Mouse (Mus musculus) heart, postnatal 0 days (tissue): ENCODE measurements around the gene Irak4.

Experiments used
- CTCF ChIP-seq: IDR thresholded peaks from 2 replicates; pipeline ENCODE4 v1.5.1; 2016; ENCODE audit warnings: antibody characterized with exemption, control low read depth, low read depth
- EP300 ChIP-seq: IDR thresholded peaks from 2 replicates; pipeline ENCODE4 v1.6.1; 2016; ENCODE audit warnings: antibody characterized with exemption, low read depth

DNA sequence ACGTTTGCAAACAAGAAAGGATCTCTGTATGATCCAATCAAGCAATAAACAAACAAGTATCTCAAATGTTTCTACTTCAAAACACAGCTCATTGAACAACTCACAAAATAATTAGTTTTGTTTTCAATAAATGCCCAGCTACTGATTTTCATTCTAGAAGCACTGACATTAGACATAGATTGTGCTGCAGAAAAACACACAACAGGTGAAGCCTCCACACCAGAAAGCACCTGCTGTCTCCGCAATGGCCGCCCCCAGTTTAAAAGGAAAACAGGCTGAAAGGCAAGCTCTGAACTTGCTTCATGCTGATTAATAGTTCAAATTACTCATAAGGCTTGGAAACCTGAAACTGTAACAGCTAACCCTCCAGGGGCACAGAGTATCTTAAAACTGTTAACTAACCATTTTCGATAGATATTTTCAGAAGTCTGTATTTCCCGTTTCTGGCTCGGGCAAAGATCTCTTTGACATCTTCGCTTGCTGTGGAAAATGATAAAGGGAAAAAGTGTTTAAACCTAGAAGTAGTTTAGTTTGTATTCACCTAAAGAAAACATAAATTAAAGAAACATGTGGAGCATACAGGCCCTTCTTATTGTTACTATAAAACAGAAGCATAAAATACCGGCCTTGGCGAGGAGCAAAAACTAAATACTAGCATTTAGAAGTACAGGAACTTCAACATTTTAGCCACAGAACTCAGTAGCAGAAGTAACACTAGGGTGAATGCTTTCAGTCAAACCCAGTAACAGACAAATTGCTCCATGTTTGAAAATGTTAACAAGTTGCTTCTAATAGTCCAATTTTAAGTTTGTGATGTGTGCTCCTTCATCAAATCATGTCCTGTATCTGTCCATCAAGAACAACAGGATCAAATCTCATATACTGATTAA is 44.6 kb downstream of the Irak4 start:
- TF ChIP-seq EP300 (no peak), CTCF (no peak)
